Mouse (Mus musculus): ENCODE results near the gene Olfr1086.
"Not testable (repeated sequence)": the region's sequence is repeated elsewhere in the genome, so short reads cannot be mapped to it uniquely, and the experiment has no call there.

Gene Olfr1086

DNA sequence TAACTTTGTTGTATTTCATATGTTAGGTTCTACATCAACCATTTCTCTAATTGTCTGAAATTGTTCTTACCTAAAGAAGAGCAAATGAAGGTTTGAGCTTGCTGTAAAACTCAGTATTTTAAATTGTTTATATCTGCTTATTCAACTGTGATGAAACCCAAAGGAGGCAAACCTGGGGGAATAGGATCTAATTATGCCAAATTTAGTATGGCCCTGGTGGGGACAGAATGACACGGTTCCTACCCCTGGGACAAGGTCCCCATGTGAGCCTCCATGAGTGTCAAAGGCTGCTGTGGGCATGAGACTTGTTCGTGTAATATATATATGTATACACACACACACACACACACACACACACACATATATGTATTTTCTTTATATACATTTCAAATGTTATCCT lies at the start of gene Olfr1086:
Gene Olfr1086, minus strand, starts transcription at position 101 of the 400 bp plus-strand sequence.
- in situ Hi-C loops (cut with MboI; ENCODE audit: unreplicated experiment in 2 of 2): no loop called here

DNA sequence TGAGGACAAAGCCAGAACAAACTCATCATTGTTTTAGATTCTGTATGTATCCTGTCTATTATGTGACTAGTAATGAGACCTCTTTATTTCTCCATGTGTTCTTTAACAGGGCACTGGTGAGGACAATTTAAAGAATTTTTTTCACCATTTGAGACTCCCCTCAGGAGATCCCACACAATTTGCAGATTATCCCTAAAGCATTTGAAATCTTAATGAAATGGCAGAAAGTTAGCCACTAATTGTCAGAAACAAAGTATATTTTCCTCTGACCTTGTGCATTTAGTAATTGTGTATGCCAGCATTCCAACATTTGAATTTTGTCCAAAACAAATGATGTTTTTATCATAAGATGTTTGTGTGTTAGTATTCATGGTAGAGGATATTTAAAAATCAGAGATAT lies 18.4 kb upstream of the Olfr1086 start, which contains the start of gene Olfr1087:
Gene Olfr1087, minus strand, starts transcription at position 101 of the 400 bp plus-strand sequence.
- in situ Hi-C loops (cut with MboI; ENCODE audit: unreplicated experiment in 2 of 2): no loop called here

DNA sequence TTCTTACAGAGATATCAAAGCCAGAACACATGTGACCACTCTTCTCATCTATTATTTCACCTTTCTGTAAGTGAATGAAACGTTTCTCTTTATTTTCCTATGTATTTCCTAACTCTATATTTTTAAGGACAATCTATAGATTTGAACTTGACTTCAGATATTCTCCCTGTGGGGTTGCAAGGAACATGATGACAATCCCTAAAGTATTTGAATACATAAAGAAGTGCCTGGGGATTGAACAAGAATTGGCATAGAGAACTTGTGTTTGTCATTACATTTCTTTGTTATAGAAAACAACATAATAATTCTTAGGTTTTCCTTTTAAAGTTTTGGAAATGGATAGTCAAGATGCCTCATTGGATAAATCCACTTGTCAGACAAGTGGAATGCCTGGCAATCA lies 18.0 kb downstream of the Olfr1086 start, which contains the start of gene Olfr1085:
Gene Olfr1085, minus strand, starts transcription at position 101 of the 400 bp plus-strand sequence.
- in situ Hi-C loops (cut with MboI; ENCODE audit: unreplicated experiment in 2 of 2): no loop called here

DNA sequence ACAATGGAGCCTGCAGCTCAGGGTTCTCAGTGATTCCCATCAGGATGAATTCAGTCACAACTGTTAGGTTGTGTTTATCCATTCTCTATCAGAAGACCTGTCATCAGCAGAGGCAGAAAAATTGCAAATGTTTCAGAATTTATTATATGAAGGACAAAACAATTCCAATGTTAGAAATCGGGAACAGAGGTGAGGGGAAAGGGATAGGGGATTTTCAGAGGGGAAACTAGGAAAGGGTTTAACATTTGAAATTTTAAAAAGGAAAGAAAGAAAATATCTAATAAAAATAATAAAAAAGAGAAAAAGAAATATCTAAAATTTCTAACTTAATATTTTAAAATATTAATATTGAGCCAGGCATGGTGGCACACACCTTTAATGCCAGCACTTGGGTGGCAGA lies 40.3 kb downstream of the Olfr1086 start, which contains the start of gene Olfr1084:
Gene Olfr1084, minus strand, starts transcription at position 101 of the 400 bp plus-strand sequence.
- in situ Hi-C loops (cut with MboI; ENCODE audit: unreplicated experiment in 2 of 2): not testable (repeated sequence)

Measured in v-Abl transformed pro-B cells (cell line).